Mouse (Mus musculus) bone marrow, adult 2 months (tissue): ENCODE measurements around the gene Mtmr4. TPM values are rescaled to one million over a fixed set of nuclear protein-coding genes. Genes with fewer than 3 reads are reported as not detected.
A peak's percentile ranks its signal among the peaks of the same experiment; 100 is the strongest.

ENCODE experiments used
- H3K27ac ChIP-seq: fragments of 200-500 bp; 2 replicates; pipeline ENCODE4 v1.5.1; 2012; ENCODE audit warnings: low read depth, mild to moderate bottlenecking, control low read depth, inconsistent platforms, low read length; ENCODE audit not compliant: control insufficient read depth, poor library complexity, insufficient read depth
- H3K4me1 ChIP-seq: fragments of 200-500 bp; 2 replicates; pipeline ENCODE4 v1.6.1; 2011; ENCODE audit warnings: low read length; ENCODE audit not compliant: control insufficient read depth, insufficient read depth
- H3K4me3 ChIP-seq: fragments of 200-500 bp; replicated peaks from 2 replicates; pipeline ENCODE3; 2011; ENCODE audit warnings: mild to moderate bottlenecking, low read depth, low read length, control low read depth; ENCODE audit not compliant: control insufficient read depth
- CTCF ChIP-seq: fragments of 200-500 bp; IDR thresholded peaks from 2 replicates; pipeline ENCODE4 v1.5.1; 2011; ENCODE audit warnings: low read length, control low read depth; ENCODE audit not compliant: control insufficient read depth, insufficient read depth
- POLR2A ChIP-seq: fragments of 200-500 bp; IDR thresholded peaks from 2 replicates; pipeline ENCODE4 v1.6.1; 2011; ENCODE audit warnings: low read depth, mild to moderate bottlenecking, control low read depth, low read length, borderline replicate concordance; ENCODE audit not compliant: control insufficient read depth
- WGBS: fragments of 180-500 bp; shearing (Covaris S2); methylation state at CpG from one replicate; pipeline ENCODE4 v1.1.7; 2018; 5-methylcytosine and 5-hydroxymethylcytosine counted together
- polyA plus RNA-seq: library from polyadenylated mRNA; stranded (reverse); fragments of >200 nt; gene quantifications from 2 replicates; pipeline ENCODE4 v1.2.4, GENCODE M21; 2011; ENCODE audit warnings: low replicate concordance; ENCODE audit not compliant: missing spikeins, insufficient read depth, insufficient read length

Gene Mtmr4
- polyA plus RNA-seq, 1 experiment: 9.0 TPM

DNA sequence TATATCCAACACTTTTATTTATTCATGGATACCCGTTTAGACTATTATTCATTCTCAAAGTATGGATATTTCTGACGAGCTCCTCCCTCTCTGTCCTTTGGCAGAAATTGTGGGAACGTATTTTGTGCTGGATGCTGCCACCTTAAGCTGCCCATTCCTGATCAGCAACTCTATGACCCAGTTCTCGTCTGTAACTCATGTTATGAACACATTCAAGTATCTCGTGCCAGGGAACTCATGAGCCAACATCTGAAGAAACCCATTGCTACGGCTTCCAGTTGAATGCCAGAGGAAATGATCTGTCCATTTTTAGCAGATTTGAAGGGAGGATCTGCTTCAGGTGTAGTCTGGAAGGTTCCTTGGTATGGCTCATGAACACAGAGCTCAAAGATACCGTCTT is 22.0 kb downstream of the Mtmr4 start:
- Histone ChIP-seq H3K27ac (no peak overlapping the region), H3K4me3 (no peak overlapping the region), H3K4me1 (no peaks in the 10 kb centered on the region; the same call in 1 of the 2 replicates)
- 84% methylated on average over 7 of the region's 7 CpGs for WGBS
- no peak for TF ChIP-seq POLR2A
- no peak for TF ChIP-seq CTCF

DNA sequence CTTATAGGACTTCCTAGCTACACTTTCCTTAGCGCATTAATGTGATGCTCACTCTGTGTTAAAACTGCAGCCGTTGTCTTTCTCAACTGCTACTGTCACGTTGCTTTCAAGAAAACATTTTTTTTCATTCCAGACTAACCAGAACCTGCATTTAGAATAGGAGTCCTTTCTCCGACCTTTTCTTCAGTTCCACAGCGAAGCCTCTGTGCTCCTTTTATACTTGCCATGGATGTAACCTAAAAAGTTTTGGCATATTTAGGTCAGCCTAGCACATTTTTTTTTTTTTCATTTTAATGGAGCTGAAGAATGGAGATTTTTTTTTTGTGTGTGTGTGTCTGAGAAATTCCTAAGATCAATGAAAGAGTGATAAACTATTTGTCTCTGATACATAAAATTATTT is 23.6 kb downstream of the Mtmr4 start:
- H3K27ac ChIP-seq: no peak overlapping the region
- no peak overlapping the region for H3K4me3 ChIP-seq
- WGBS: 92% methylated on average over 5 of the region's 5 CpGs
- TF ChIP-seq POLR2A: no peak
- TF ChIP-seq CTCF: no peak
- no peaks in the 10 kb centered on the region; the same call in 1 of the 2 replicates for H3K4me1 ChIP-seq

DNA sequence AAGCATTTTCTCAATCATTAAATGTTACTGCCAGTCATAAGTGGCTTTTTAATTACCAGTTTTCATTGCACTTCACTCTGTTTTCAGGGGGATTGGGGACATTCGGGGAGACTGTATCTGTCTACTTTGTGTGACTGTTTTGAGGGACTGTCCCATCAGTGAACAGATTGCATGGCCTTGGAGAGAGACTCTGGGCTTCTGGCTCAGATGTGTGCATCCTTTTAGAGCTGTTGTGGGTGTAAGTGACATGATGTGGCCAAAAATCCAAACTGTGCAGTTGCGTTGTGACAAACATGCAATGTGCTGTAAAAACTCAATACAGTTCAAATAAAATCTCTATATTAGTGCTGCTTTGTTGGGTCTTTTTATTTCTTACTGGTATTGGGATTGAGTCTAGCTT is 24.0 kb downstream of the Mtmr4 start:
- no peak for TF ChIP-seq POLR2A
- TF ChIP-seq CTCF: no peak
- WGBS: 96% methylated on average over 2 of the region's 2 CpGs
- Histone ChIP-seq H3K4me3 (no peak overlapping the region), H3K27ac (no peak overlapping the region), H3K4me1 (no peaks in the 10 kb centered on the region; the same call in 1 of the 2 replicates)

- Histone ChIP-seq H3K27ac (no peak within 1 kb of the TSS; the same call in 1 of the 2 replicates), H3K4me1 (no peaks in the 10 kb centered on the region; the same call in 1 of the 2 replicates), H3K4me3 (no peak within 1 kb of the TSS)
- no peak for TF ChIP-seq POLR2A
- no peak for TF ChIP-seq CTCF
- 95% methylated on average over 69 of the region's 69 CpGs for WGBS
Measured at GRCm38 (mm10) chr11:87616790-87617474, 25.0 kb downstream of the Mtmr4 start, which contains the start of gene Hsf5. Hsf5 (plus strand) TSS chr11:87617164.

DNA sequence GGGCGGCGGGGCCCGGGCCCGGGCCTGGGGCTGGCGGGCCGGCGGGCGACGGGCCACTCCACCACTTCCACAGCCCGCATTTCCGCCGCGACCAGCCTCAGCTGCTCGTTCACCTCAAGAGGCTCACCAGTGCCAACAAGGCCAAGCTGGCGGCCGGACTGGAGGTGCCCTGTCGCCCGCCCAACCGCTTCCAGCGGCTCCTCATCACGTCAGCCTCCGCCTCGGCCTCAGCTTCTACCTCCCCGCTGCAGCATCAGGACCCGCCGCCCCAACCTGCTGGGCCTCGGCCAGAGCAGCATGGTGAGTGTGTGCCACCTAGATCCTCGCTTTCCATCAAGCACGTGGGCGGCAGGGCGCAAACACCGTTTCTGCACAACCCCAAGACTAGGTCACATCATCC is 25.6 kb downstream of the Mtmr4 start:
- no peak overlapping the region for H3K4me3 ChIP-seq
- no peak overlapping the region for H3K27ac ChIP-seq
- no peak; the same call in 1 of the 2 replicates for TF ChIP-seq POLR2A
- no peak for TF ChIP-seq CTCF
- H3K4me1 ChIP-seq: no peaks in the 10 kb centered on the region; the same call in 1 of the 2 replicates
- 96% methylated on average over 32 of the region's 32 CpGs for WGBS

- TF ChIP-seq CTCF (no peak), POLR2A (no peak)
- no peak overlapping the region for H3K27ac ChIP-seq
Measured at GRCm38 (mm10) chr11:87623160-87623559, 31.2 kb downstream of the Mtmr4 start.

GRCm38 (mm10) chr11:87629859-87630258 is 37.9 kb downstream of the Mtmr4 start:
- no peak overlapping the region for H3K4me3 ChIP-seq
- TF ChIP-seq POLR2A (no peak), CTCF (peak; percentile 73)
- H3K4me1 ChIP-seq: no peaks in the 10 kb centered on the region
- no peak overlapping the region for H3K27ac ChIP-seq
- 8% methylated on average over 10 of the region's 10 CpGs for WGBS

More at GRCm38 (mm10) chr11:87623160-87623559, 31.2 kb downstream of the Mtmr4 start:
- WGBS: 88% methylated on average over 4 of the region's 4 CpGs
- Histone ChIP-seq H3K4me3 (no peak overlapping the region), H3K4me1 (no peaks in the 10 kb centered on the region)

- 39% methylated on average over 2 of the region's 2 CpGs for WGBS
- H3K27ac ChIP-seq: no peak overlapping the region
- TF ChIP-seq POLR2A (no peak), CTCF (no peak)
- peak overlapping the region; percentile 62 for H3K4me3 ChIP-seq
- no peaks in the 10 kb centered on the region for H3K4me1 ChIP-seq
Measured at GRCm38 (mm10) chr11:87638793-87639192, 46.8 kb downstream of the Mtmr4 start.

DNA sequence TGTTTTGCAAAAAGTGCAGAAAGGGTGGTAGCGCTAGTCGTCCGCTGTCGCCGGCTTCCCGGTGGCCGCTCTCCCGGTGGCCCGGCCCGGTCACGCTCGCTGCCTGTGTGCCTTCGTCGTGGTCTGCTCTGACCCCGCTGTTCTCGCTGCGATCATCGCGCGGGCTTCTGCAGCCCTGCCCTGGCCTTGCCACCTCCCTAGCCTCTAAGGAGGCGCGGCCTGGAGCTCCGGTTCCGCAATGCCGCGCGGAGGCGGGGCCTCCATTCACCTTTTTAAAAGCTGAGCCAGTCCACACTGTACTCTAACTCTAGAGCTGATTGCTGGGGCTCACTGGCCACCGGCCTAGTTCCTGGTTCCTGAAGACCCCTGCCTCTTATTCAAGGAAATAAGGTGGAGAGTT is 47.2 kb downstream of the Mtmr4 start:
- under 1% methylated on average over 29 of the region's 29 CpGs for WGBS
- TF ChIP-seq POLR2A (peak; percentile 86; the same call in 1 of the 2 replicates), CTCF (no peak)
- peak overlapping the region; percentile 62 for H3K4me3 ChIP-seq
- H3K4me1 ChIP-seq: no peaks in the 10 kb centered on the region
- H3K27ac ChIP-seq: no peak overlapping the region; the same call in 1 of the 2 replicates
